Mouse (Mus musculus) stomach, postnatal 0 days (tissue): ENCODE data around the gene Dhx29.

Experiments
- CTCF ChIP-seq: IDR thresholded peaks from 2 replicates; pipeline ENCODE4 v1.5.1; 2016; ENCODE audit warnings: antibody characterized with exemption, low read depth, mild to moderate bottlenecking, moderate library complexity
- EP300 ChIP-seq: optimal IDR thresholded peaks from 2 replicates; pipeline ENCODE3; 2016; ENCODE audit warnings: antibody characterized with exemption

- no peak for TF ChIP-seq EP300
- TF ChIP-seq CTCF, result no peak
These were observed 18.6 kb downstream of the Dhx29 start for GRCm38 (mm10) chr13:112945900-112946299.
